Mouse (Mus musculus) small intestine, adult 2 months (tissue): ENCODE measurements around the gene Ltbr.
"Not testable (repeated sequence)": the region's sequence is repeated elsewhere in the genome, so short reads cannot be mapped to it uniquely, and the experiment has no call there.

ENCODE experiments used
- CTCF ChIP-seq: fragments of 200-500 bp; IDR thresholded peaks from 2 replicates; pipeline ENCODE4 v1.5.1; 2012; ENCODE audit warnings: low read depth, mild to moderate bottlenecking, control low read depth, inconsistent platforms, low read length, moderate library complexity, mixed read lengths; ENCODE audit not compliant: insufficient replicate concordance, insufficient read length; ENCODE audit errors: extremely low read depth
- POLR2A ChIP-seq: fragments of 200-500 bp; IDR thresholded peaks from 2 replicates; pipeline ENCODE4 v1.6.1; 2012; ENCODE audit warnings: low read depth, mild to moderate bottlenecking, control low read depth, inconsistent platforms, low read length, moderate library complexity

DNA sequence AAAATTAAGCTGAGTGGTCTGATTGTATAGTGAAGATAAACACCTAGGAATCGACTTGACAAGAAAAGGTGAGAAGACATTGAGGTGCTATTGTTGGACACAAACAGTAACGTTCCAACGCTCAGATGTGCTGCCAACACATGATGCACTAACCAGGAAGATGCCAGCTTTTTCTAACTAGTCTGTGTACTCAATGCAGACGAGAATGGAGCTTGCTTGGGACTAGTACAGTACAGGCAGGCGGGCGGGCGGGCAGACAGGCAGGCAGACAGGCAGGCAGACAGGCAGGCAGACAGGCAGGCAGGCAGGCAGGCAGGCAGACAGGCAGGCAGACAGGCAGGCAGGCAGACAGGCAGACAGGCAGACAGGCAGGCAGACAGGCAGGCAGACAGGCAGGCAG, 9.3 kb downstream of the Ltbr start:
- TF ChIP-seq CTCF, POLR2A: not testable (repeated sequence)
